Mouse (Mus musculus) embryonic facial prominence, embryonic 12.5 days (tissue): Measurements from ENCODE around the gene 1810009J06Rik. TPM values are rescaled to one million over a fixed set of nuclear protein-coding genes. Genes with fewer than 3 reads are reported as not detected.
"Not testable (repeated sequence)": the region's sequence is repeated elsewhere in the genome, so short reads cannot be mapped to it uniquely, and the experiment has no call there.

Source experiments
- ATAC-seq: fragments of 200-750 bp; cut with Nextera tagmentation; 2 replicates; pipeline ENCODE4 v1.8.0; 2017; ENCODE audit not compliant: insufficient number of reproducible peaks, insufficient read depth, low FRiP score, low TSS enrichment
- H3K27ac ChIP-seq: fragments of 300-500 bp; sonication (generic); 2 replicates; pipeline ENCODE4 v1.5.1; 2016; ENCODE audit warnings: mild to moderate bottlenecking
- H3K27me3 ChIP-seq: fragments of 300-500 bp; sonication (generic); 2 replicates; pipeline ENCODE4 v1.6.1; 2016; ENCODE audit warnings: mild to moderate bottlenecking, moderate library complexity
- H3K36me3 ChIP-seq: fragments of 300-500 bp; sonication (generic); 2 replicates; pipeline ENCODE4 v1.6.1; 2016; ENCODE audit warnings: mild to moderate bottlenecking
- H3K4me1 ChIP-seq: fragments of 300-500 bp; sonication (generic); 2 replicates; pipeline ENCODE4 v1.6.1; 2016
- H3K4me2 ChIP-seq: fragments of 300-500 bp; sonication (generic); replicated peaks from 2 replicates; pipeline ENCODE4 v1.6.1; 2016; ENCODE audit warnings: mild to moderate bottlenecking, moderate library complexity
- H3K4me3 ChIP-seq: fragments of 300-500 bp; sonication (generic); 2 replicates; pipeline ENCODE4 v1.5.1; 2016; ENCODE audit warnings: mild to moderate bottlenecking
- H3K9ac ChIP-seq: fragments of 300-500 bp; sonication (generic); 2 replicates; pipeline ENCODE4 v1.6.1; 2016; ENCODE audit warnings: mild to moderate bottlenecking, moderate library complexity
- H3K9me3 ChIP-seq: fragments of 300-500 bp; sonication (generic); 2 replicates; pipeline ENCODE4 v1.6.1; 2016; ENCODE audit warnings: mild to moderate bottlenecking, moderate library complexity
- whole genome bisulfite sequencing: fragments of 180-500 bp; shearing (Covaris S2); methylation state at CpG from one replicate; pipeline ENCODE4 v1.1.7; 2016; 5-methylcytosine and 5-hydroxymethylcytosine counted together
- polyA plus RNA-seq: library from polyadenylated mRNA; unstranded; fragments of >200 nt; fragmentation: Nextera tagmentation; extraction: Ambion mirVana; gene quantifications from 2 replicates; pipeline ENCODE4 v1.2.1, GENCODE M21; 2016

1810009J06Rik gene
- not detected in 2 replicates for polyA plus RNA-seq

- H3K9me3 ChIP-seq, H3K4me2 ChIP-seq, H3K9ac ChIP-seq, ATAC-seq, H3K4me3 ChIP-seq, H3K27ac ChIP-seq, H3K27me3 ChIP-seq, H3K4me1 ChIP-seq, H3K36me3 ChIP-seq: not testable (repeated sequence)
- WGBS, result 89% methylated on average over 2 of the region's 2 CpGs
These were observed at the start of gene 1810009J06Rik for GRCm38 (mm10) chr6:40964454-40964853. 1810009J06Rik (plus strand) TSS chr6:40964754.

GRCm38 (mm10) chr6:40919954-40920353 lies 44.6 kb upstream of the 1810009J06Rik start:
- ATAC-seq, result no peak
- Histone ChIP-seq H3K4me2 (no peak overlapping the region), H3K4me1 (no peaks in the 10 kb centered on the region), H3K4me3 (no peak overlapping the region), H3K36me3 (no peaks in the 10 kb centered on the region), H3K9ac (no peak overlapping the region), H3K9me3 (no peaks in the 10 kb centered on the region), H3K27ac (no peak overlapping the region), H3K27me3 (no peaks in the 10 kb centered on the region)
- WGBS, result 83% methylated on average over 4 of the region's 4 CpGs

GRCm38 (mm10) chr6:40940457-40940856 lies 24.1 kb upstream of the 1810009J06Rik start, which contains the start of gene 1700074P13Rik:
1700074P13Rik (minus strand) TSS chr6:40940557.
- no peaks in the 10 kb centered on the region for H3K27me3 ChIP-seq
- no peaks in the 10 kb centered on the region for H3K36me3 ChIP-seq
- no peak within 1 kb of the TSS for H3K4me3 ChIP-seq
- no peak within 1 kb of the TSS for H3K27ac ChIP-seq
- no peaks in the 10 kb centered on the region for H3K9me3 ChIP-seq
- WGBS, result 93% methylated on average over 10 of the region's 10 CpGs
- no peak within 1 kb of the TSS for H3K9ac ChIP-seq
- no peak within 1 kb of the TSS for H3K4me2 ChIP-seq
- no peak for ATAC-seq
- no peaks in the 10 kb centered on the region for H3K4me1 ChIP-seq

GRCm38 (mm10) chr6:40951770-40952169 lies 12.8 kb upstream of the 1810009J06Rik start, which contains the start of gene Gm4744:
Gm4744 (minus strand) TSS chr6:40951870.
- Histone ChIP-seq H3K9ac (no peak within 1 kb of the TSS), H3K4me2 (no peak within 1 kb of the TSS), H3K4me1 (no peaks in the 10 kb centered on the region), H3K27ac (no peak within 1 kb of the TSS), H3K9me3 (no peaks in the 10 kb centered on the region), H3K27me3 (no peaks in the 10 kb centered on the region), H3K4me3 (no peak within 1 kb of the TSS), H3K36me3 (no peaks in the 10 kb centered on the region)
- ATAC-seq, result no peak

GRCm38 (mm10) chr6:40953716-40954115 lies 10.8 kb upstream of the 1810009J06Rik start:
- Histone ChIP-seq H3K4me1 (no peaks in the 10 kb centered on the region), H3K9ac (no peak overlapping the region), H3K4me3 (no peak overlapping the region), H3K36me3 (no peaks in the 10 kb centered on the region), H3K9me3 (no peaks in the 10 kb centered on the region), H3K27me3 (no peaks in the 10 kb centered on the region), H3K4me2 (no peak overlapping the region), H3K27ac (no peak overlapping the region)
- ATAC-seq, result no peak
- WGBS, result 60% methylated on average over 2 of the region's 2 CpGs

GRCm38 (mm10) chr6:40999379-40999778 lies 34.8 kb downstream of the 1810009J06Rik start, which contains the start of gene Gm2663:
Gm2663 (minus strand) TSS chr6:40999479.
- not testable (repeated sequence) for H3K27ac ChIP-seq, H3K36me3 ChIP-seq, H3K4me2 ChIP-seq, H3K9me3 ChIP-seq, ATAC-seq, H3K9ac ChIP-seq, H3K4me1 ChIP-seq, H3K4me3 ChIP-seq, H3K27me3 ChIP-seq

GRCm38 (mm10) chr6:41015065-41015464 lies 50.5 kb downstream of the 1810009J06Rik start:
- 83% methylated on average over 4 of the region's 4 CpGs for WGBS
- Histone ChIP-seq H3K4me1 (no peaks in the 10 kb centered on the region), H3K27me3 (no peaks in the 10 kb centered on the region), H3K4me3 (no peak overlapping the region), H3K36me3 (no peaks in the 10 kb centered on the region), H3K4me2 (no peak overlapping the region), H3K9ac (no peak overlapping the region), H3K27ac (no peak overlapping the region), H3K9me3 (no peaks in the 10 kb centered on the region)
- no peak for ATAC-seq

Other genes starting within 250 kb of the 1810009J06Rik start
- gene Moxd2, start 77.3 kb upstream of the 1810009J06Rik start, polyA plus RNA-seq, result not detected in 2 replicates
- not detected in 2 replicates for gene Prss58, start 64.4 kb upstream of the 1810009J06Rik start, polyA plus RNA-seq
- gene 1700074P13Rik, start 24.2 kb upstream of the 1810009J06Rik start, polyA plus RNA-seq, result not detected in 2 replicates
- gene Gm4744, start 12.9 kb upstream of the 1810009J06Rik start, polyA plus RNA-seq, result not detected in 2 replicates
- gene Gm2663, start 34.7 kb downstream of the 1810009J06Rik start, polyA plus RNA-seq, result not detected in 2 replicates
- not detected in 2 replicates for gene 2210010C04Rik, start 70.8 kb downstream of the 1810009J06Rik start, polyA plus RNA-seq